Mouse (Mus musculus): ENCODE results near the gene Pdgfra. TPM values are rescaled to one million over a fixed set of nuclear protein-coding genes. Genes with fewer than 3 reads are reported as not detected.

Pdgfra gene
- total and polyA plus RNA-seq, 2 experiments = 1.1 to 4.5 TPM

DNA sequence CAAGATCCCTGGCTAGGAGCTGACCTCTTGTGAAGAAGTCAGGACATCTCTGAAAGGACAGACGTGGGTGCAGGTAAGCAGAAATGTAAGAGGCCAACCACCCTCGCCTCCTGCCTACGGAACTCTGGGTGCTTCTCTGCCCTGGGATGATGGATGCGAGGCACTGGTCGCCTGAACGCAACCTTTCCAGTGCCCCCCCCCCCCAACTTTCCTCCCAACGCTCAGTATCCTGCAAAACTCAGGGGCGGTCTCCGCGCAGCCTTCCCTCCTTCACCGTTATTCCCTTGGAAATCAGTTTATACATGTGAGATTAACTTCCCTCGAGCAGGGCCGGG, 1.5 kb downstream of the Pdgfra start:
- TF ChIP-seq POLR2A (IDR thresholded peaks at IDR 0.05; ENCODE audit: extremely low read depth, insufficient read depth, low read length) (no peak), CTCF (IDR thresholded peaks at IDR 0.05; ENCODE audit: low read depth, low read length) (no peak)
- peaks cover 4% of the 10 kb centered on the region; the same call in 1 of the 2 replicates for H3K4me1 ChIP-seq (ENCODE audit: control insufficient read depth, insufficient read depth, low read length)
- WGBS = 3% methylated on average over 13 of the region's 13 CpGs

DNA sequence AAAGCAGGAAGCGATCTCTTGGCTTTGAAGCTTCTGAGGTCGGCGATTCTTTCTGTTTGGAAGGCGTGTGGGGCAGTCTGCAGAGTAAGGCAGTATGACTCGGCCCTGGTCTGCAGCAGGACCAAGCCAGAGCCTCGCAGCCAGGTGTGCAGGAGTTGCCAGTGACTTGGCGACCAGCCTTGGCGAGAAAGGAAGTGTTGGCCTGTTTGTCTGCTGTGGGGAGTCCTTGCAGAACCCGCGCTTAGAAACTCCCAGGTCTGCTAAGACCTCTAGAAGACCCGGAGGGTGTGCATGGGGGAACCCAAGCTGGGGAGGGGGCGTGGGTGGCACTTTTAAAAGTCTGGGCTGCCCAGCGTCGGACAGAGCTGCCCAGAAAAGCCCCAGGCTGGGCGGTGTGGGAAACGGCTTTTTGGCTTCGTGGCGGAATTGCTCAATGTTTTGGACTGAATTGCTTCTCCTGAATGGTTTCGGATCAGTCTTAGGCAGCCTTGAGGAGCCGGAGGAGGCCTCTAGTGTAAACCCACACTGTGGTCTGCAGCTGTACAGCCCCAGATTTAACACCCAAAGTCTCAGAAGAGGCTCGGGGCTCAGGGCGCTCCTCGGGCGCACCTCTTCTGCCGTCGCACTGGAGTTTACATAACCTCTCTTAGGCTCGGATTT, 2.0 kb downstream of the Pdgfra start:
- 1% methylated on average over 27 of the region's 27 CpGs for WGBS
- Histone ChIP-seq H3K9ac (ENCODE audit: low read depth, low read length) (peak overlapping the region; percentile 27; the same call in 1 of the 2 replicates), H3K79me2 (ENCODE audit: control insufficient read depth, insufficient read depth, low read length) (no peaks in the 10 kb centered on the region), H3K4me1 (ENCODE audit: control insufficient read depth, insufficient read depth, low read length) (peaks cover 4% of the 10 kb centered on the region; the same call in 1 of the 2 replicates), H3K36me3 (ENCODE audit: control insufficient read depth, insufficient read depth, low read length) (no peaks in the 10 kb centered on the region), H3K27me3 (ENCODE audit: control insufficient read depth, insufficient read depth, low read length) (peaks cover 38% of the 10 kb centered on the region), H3K4me3 (ENCODE audit: insufficient read depth, low read depth, low read length) (peak overlapping the region; percentile 34), H3K27ac (replicated peaks; ENCODE audit: insufficient read depth, low read depth, low read length) (no peak overlapping the region)
- DNase-seq (ENCODE audit: extremely low read depth, low read depth, low spot score) = peak; percentile 69
- no peak for TF ChIP-seq CTCF (IDR thresholded peaks at IDR 0.05; ENCODE audit: low read depth, low read length)
- TF ChIP-seq POLR2A (IDR thresholded peaks at IDR 0.05; ENCODE audit: extremely low read depth, insufficient read depth, low read length) = no peak

More for the DNA sequence above, 1.5 kb downstream of the Pdgfra start:
- Histone ChIP-seq H3K9ac (ENCODE audit: low read depth, low read length) (no peak overlapping the region; the same call in 1 of the 2 replicates), H3K36me3 (ENCODE audit: control insufficient read depth, insufficient read depth, low read length) (no peaks in the 10 kb centered on the region), H3K79me2 (ENCODE audit: control insufficient read depth, insufficient read depth, low read length) (no peaks in the 10 kb centered on the region), H3K27ac (replicated peaks; ENCODE audit: insufficient read depth, low read depth, low read length) (no peak overlapping the region), H3K4me3 (ENCODE audit: insufficient read depth, low read depth, low read length) (peak overlapping the region; percentile 34), H3K27me3 (ENCODE audit: control insufficient read depth, insufficient read depth, low read length) (peaks cover 42% of the 10 kb centered on the region)
- no peak for DNase-seq (ENCODE audit: extremely low read depth, low read depth, low spot score)

DNA sequence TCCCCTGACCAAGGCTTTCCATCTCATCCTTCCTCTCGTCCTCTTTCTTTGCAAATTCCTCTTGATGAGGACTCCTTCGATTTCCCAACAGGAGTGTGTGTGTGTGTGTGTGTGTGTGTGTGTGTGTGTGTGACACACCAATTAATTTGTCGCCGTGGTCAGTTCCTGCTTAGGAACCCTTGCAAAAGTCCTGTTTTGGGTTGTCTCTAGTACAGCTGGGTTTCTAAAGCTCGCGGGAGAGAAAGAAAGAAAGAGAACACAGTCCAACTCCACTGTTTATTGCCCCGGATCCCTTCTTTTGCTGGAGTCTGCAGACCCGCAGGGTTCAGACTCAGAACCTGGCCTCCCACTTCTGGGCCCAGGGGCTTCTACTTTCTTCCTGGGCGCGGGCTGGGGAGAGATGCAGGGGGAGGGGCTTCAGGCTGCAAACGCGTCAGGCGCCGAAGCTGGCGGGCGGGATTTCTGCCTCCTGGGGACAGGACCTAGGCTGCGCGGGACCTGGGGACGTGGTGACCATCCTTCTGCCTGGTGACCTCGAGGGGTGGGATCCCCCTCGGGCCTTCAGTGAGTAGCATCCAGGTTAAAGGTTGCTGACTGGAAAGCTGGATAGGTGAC, 2.6 kb downstream of the Pdgfra start:
- no peaks in the 10 kb centered on the region for H3K36me3 ChIP-seq (ENCODE audit: control insufficient read depth, insufficient read depth, low read length)
- H3K4me1 ChIP-seq (ENCODE audit: control insufficient read depth, insufficient read depth, low read length) = peaks cover 4% of the 10 kb centered on the region; the same call in 1 of the 2 replicates
- H3K27me3 ChIP-seq (ENCODE audit: control insufficient read depth, insufficient read depth, low read length) = peaks cover 34% of the 10 kb centered on the region
- no peaks in the 10 kb centered on the region for H3K79me2 ChIP-seq (ENCODE audit: control insufficient read depth, insufficient read depth, low read length)
- peak overlapping the region; percentile 54 for H3K4me3 ChIP-seq (ENCODE audit: insufficient read depth, low read depth, low read length)
- 4% methylated on average over 21 of the region's 21 CpGs for WGBS
- peak overlapping the region; percentile 14; the same call in 1 of the 2 replicates for H3K9ac ChIP-seq (ENCODE audit: low read depth, low read length)
- H3K27ac ChIP-seq (replicated peaks; ENCODE audit: insufficient read depth, low read depth, low read length) = 0 out of 2 replicates have a peak overlapping the region, but pooled peaks have one; percentile 22
- TF ChIP-seq POLR2A (IDR thresholded peaks at IDR 0.05; ENCODE audit: extremely low read depth, insufficient read depth, low read length) (no peak), CTCF (IDR thresholded peaks at IDR 0.05; ENCODE audit: low read depth, low read length) (no peak)
- no peak for DNase-seq (ENCODE audit: extremely low read depth, low read depth, low spot score)

DNA sequence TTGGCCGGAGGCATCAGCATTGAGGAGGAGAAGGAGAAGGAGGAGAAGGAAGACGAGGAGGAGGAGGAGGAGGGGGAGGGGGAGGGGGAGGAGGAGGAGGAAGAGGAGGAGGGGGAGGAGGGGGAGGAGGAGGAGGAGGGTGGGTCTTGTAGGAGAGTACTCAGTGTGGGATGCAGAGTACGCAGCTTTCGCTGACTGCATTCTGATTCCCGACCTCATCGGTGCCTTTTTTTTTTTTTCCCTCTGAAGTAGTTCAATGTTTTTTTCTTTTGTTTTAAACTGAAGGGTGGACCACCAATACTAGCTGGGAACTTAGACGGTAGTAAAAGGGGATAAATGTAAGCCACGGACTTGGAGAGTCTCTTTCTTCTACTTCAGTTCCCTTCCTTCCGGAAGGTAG, 3.2 kb downstream of the Pdgfra start:
- no peak overlapping the region for H3K27ac ChIP-seq (replicated peaks; ENCODE audit: insufficient read depth, low read depth, low read length)
- 8% methylated on average over 7 of the region's 9 CpGs for WGBS
- H3K4me3 ChIP-seq (ENCODE audit: insufficient read depth, low read depth, low read length) = peak overlapping the region; percentile 42; the same call in 1 of the 2 replicates
- no peak for DNase-seq (ENCODE audit: extremely low read depth, low read depth, low spot score)
- H3K36me3 ChIP-seq (ENCODE audit: control insufficient read depth, insufficient read depth, low read length) = no peaks in the 10 kb centered on the region
- H3K79me2 ChIP-seq (ENCODE audit: control insufficient read depth, insufficient read depth, low read length) = no peaks in the 10 kb centered on the region
- H3K27me3 ChIP-seq (ENCODE audit: control insufficient read depth, insufficient read depth, low read length) = peaks cover 30% of the 10 kb centered on the region
- peak overlapping the region; percentile 20; the same call in 1 of the 2 replicates for H3K9ac ChIP-seq (ENCODE audit: low read depth, low read length)
- H3K4me1 ChIP-seq (ENCODE audit: control insufficient read depth, insufficient read depth, low read length) = peaks cover 4% of the 10 kb centered on the region; the same call in 1 of the 2 replicates
- no peak for TF ChIP-seq CTCF (IDR thresholded peaks at IDR 0.05; ENCODE audit: low read depth, low read length)
- no peak for TF ChIP-seq POLR2A (IDR thresholded peaks at IDR 0.05; ENCODE audit: extremely low read depth, insufficient read depth, low read length)

DNA sequence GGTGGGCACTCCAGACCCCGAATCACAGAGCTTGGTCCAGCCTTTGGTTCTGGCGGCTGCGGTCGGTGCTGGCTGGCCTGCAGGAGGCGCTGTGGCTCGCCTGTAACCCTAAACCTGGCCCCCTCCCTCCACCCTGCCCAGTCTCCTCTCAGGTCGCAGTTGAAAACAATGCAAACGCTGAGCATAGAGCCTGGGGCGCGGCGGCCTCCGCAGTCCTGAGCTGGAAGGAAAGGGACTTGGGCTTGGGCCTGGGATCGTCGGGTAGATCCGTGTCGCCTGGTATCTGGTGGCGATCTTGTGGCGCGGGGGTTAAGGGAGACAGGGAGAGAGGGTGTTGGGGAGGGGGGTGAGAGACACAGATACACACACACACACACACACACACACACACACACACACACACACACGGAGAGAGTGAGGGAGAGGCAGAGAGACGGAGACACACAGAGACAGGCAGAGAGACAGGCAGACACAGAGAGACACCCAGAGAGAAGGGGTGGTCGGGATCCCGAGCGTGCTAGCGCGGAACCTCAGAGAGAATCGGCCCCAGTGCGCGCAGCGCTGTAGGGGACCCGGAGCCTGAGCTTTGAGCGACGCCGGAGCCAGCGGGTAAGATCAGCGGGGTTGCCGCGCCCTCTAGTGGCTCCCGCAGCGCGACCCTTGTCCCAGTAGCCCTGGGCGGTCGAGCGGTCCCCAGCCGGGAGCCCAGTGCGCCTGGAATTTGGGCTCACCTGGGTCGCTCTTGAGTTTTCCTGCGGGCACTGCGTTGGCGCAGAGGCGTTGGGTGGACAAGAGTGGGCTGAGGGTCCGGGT, 3.9 kb downstream of the Pdgfra start:
- peak; percentile 42 for DNase-seq (ENCODE audit: extremely low read depth, low read depth, low spot score)
- H3K4me1 ChIP-seq (ENCODE audit: control insufficient read depth, insufficient read depth, low read length) = peaks cover 4% of the 10 kb centered on the region; the same call in 1 of the 2 replicates
- H3K4me3 ChIP-seq (ENCODE audit: insufficient read depth, low read depth, low read length) = peak overlapping the region; percentile 42
- no peaks in the 10 kb centered on the region for H3K79me2 ChIP-seq (ENCODE audit: control insufficient read depth, insufficient read depth, low read length)
- H3K36me3 ChIP-seq (ENCODE audit: control insufficient read depth, insufficient read depth, low read length) = no peaks in the 10 kb centered on the region
- WGBS = 1% methylated on average over 52 of the region's 52 CpGs
- peak; percentile 83 for TF ChIP-seq CTCF (IDR thresholded peaks at IDR 0.05; ENCODE audit: low read depth, low read length)
- no peak for TF ChIP-seq POLR2A (IDR thresholded peaks at IDR 0.05; ENCODE audit: extremely low read depth, insufficient read depth, low read length)
- no peak overlapping the region for H3K27ac ChIP-seq (replicated peaks; ENCODE audit: insufficient read depth, low read depth, low read length)
- peaks cover 24% of the 10 kb centered on the region for H3K27me3 ChIP-seq (ENCODE audit: control insufficient read depth, insufficient read depth, low read length)
- peak overlapping the region; percentile 20 for H3K9ac ChIP-seq (ENCODE audit: low read depth, low read length)

Data from liver, adult 2 months (tissue).